13 mouse cellular contexts compared by ENCODE assay signal in the genomic region with DNA sequence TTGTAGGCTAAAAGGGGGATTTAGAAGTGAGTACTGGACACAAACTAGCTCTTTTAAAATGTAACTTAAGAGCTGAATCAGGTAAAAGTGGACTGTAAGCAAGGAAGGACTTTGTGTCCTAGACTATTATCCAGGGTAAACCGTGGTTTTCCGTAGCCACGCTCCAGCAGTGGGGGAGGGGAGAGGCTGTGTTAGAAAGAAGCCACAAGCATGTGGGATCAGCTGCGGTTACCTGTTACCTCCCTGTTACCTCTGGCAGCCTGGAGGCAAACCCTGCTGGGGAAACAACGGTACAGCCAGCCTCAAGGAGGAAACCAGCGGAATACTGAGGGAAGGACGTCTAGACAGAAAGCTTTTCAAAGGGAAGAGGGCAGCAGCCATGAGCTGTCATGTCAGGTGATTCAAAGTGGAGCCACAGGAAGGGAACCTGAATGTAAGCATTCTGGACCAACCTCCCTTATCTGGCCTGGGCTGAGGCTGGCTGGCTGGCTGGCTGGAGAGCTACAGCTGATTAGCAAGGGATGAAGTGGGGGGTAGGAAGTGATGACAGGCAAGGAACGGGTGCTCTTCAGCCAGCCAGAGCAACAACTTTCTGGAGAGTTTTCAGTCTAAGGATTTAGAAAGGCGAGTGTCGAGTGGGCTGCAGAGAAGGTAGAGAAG. TPM values are rescaled to one million over a fixed set of nuclear protein-coding genes. Genes with fewer than 3 reads are reported as not detected.
DNase-seq lines count a peak whose midpoint lies in the region; ATAC-seq and TF ChIP-seq lines count a peak whose summit lies in the region.
"Had no signal": no experiment of that assay in that cellular context is flagged by ENCODE, and none has a peak within 500 bp of the region (broad histone marks: within the 10 kb centered on the region; RNA-seq: fewer than 3 reads in every experiment).

No protein-coding gene starts in this region.

- H3K9me3 ChIP-seq in limb, embryonic 11.5 days (ENCODE audit: control insufficient read depth, low read length) = no peaks in the 10 kb centered on the region
- 0 out of 2 replicates have a peak, but pooled peaks cover 2% of the 10 kb centered on the region for H3K9me3 ChIP-seq in limb, embryonic 10.5 days (replicated peaks)
- no peaks in the 10 kb centered on the region for H3K9me3 ChIP-seq in heart, embryonic 15.5 days (replicated peaks)
- no peaks in the 10 kb centered on the region for H3K9me3 ChIP-seq in kidney, embryonic 15.5 days (replicated peaks)
- H3K9me3 ChIP-seq in hindbrain, postnatal 0 days (ENCODE audit: low read length) = no peaks in the 10 kb centered on the region
- H3K9me3 ChIP-seq: embryonic facial prominence, embryonic 15.5 days; intestine, embryonic 15.5 days had no signal

- H3K36me3 ChIP-seq in limb, embryonic 11.5 days (ENCODE audit: control insufficient read depth, insufficient read depth, low read length) = no peaks in the 10 kb centered on the region
- 0 out of 2 replicates have a peak, but pooled peaks cover 3% of the 10 kb centered on the region for H3K36me3 ChIP-seq in limb, embryonic 10.5 days
- no peaks in the 10 kb centered on the region for H3K36me3 ChIP-seq in heart, embryonic 15.5 days
- no peaks in the 10 kb centered on the region for H3K36me3 ChIP-seq in kidney, embryonic 15.5 days
- no peaks in the 10 kb centered on the region for H3K36me3 ChIP-seq in hindbrain, postnatal 0 days (ENCODE audit: insufficient read depth, low read length)
- H3K36me3 ChIP-seq: embryonic facial prominence, embryonic 15.5 days; intestine, embryonic 15.5 days had no signal

- H3K9ac ChIP-seq in limb, embryonic 11.5 days (ENCODE audit: low read length) = no peak overlapping the region
- H3K9ac ChIP-seq in heart, embryonic 15.5 days = no peak overlapping the region
- H3K9ac ChIP-seq in kidney, embryonic 15.5 days = no peak overlapping the region
- H3K9ac ChIP-seq in hindbrain, postnatal 0 days (replicated peaks; ENCODE audit: low read length) = no peak overlapping the region
- H3K9ac ChIP-seq: embryonic facial prominence, embryonic 15.5 days; forebrain, postnatal 0 days; intestine, embryonic 15.5 days had no signal

- H3K4me1 ChIP-seq in limb, embryonic 11.5 days (ENCODE audit: control insufficient read depth, insufficient read depth, low read length) = no peaks in the 10 kb centered on the region
- peaks cover 7% of the 10 kb centered on the region; the same call in 1 of the 2 replicates for H3K4me1 ChIP-seq in limb, embryonic 10.5 days
- peaks cover 8% of the 10 kb centered on the region for H3K4me1 ChIP-seq in heart, embryonic 15.5 days (replicated peaks)
- H3K4me1 ChIP-seq in kidney, embryonic 15.5 days = no peaks in the 10 kb centered on the region
- H3K4me1 ChIP-seq in hindbrain, postnatal 0 days (ENCODE audit: insufficient read depth, low read length) = no peaks in the 10 kb centered on the region
- H3K4me1 ChIP-seq: intestine, embryonic 15.5 days had no signal

- no peak overlapping the region for H3K27ac ChIP-seq in limb, embryonic 11.5 days (replicated peaks; ENCODE audit: low read depth, low read length)
- H3K27ac ChIP-seq in limb, embryonic 10.5 days = no peak overlapping the region
- H3K27ac ChIP-seq in heart, embryonic 15.5 days = 0 out of 2 replicates have a peak overlapping the region, but pooled peaks have one; percentile 7
- H3K27ac ChIP-seq in kidney, embryonic 15.5 days = no peak overlapping the region
- H3K27ac ChIP-seq in hindbrain, postnatal 0 days = no peak overlapping the region
- H3K27ac ChIP-seq: embryonic facial prominence, embryonic 15.5 days; intestine, embryonic 15.5 days had no signal

- H3K4me3 ChIP-seq in limb, embryonic 11.5 days (ENCODE audit: low read depth, low read length) = no peak overlapping the region
- no peak overlapping the region for H3K4me3 ChIP-seq in limb, embryonic 10.5 days
- peak overlapping the region; percentile 1; the same call in 1 of the 2 replicates for H3K4me3 ChIP-seq in heart, embryonic 15.5 days
- no peak overlapping the region for H3K4me3 ChIP-seq in kidney, embryonic 15.5 days (replicated peaks)
- no peak overlapping the region for H3K4me3 ChIP-seq in hindbrain, postnatal 0 days (ENCODE audit: low read length)
- H3K4me3 ChIP-seq: embryonic facial prominence, embryonic 15.5 days; intestine, embryonic 15.5 days had no signal

- no peak for DNase-seq in limb, embryonic 11.5 days (ENCODE audit: low spot score)
- DNase-seq in limb, embryonic 10.5 days (ENCODE audit: low spot score) = no peak
- DNase-seq in lung, postnatal 10 days = peak; percentile 15
- no peak for DNase-seq in retina, embryonic 14.5 days (ENCODE audit: low spot score)
- DNase-seq in hindbrain, postnatal 0 days (ENCODE audit: low spot score) = no peak
- DNase-seq: adrenal gland, postnatal 36 days; cerebellum, adult 18-20 months; forebrain, postnatal 0 days had no signal

- TF ChIP-seq CTCF in hindbrain, postnatal 0 days (IDR thresholded peaks at IDR 0.05; ENCODE audit: low read depth) = no peak

- 44% methylated on average over 10 of the region's 10 CpGs for WGBS in limb, embryonic 11.5 days
- WGBS in limb, embryonic 10.5 days = 45% methylated on average over 10 of the region's 10 CpGs
- 15% methylated on average over 10 of the region's 10 CpGs for WGBS in heart, embryonic 15.5 days
- 65% methylated on average over 10 of the region's 10 CpGs for WGBS in kidney, embryonic 15.5 days
- 53% methylated on average over 10 of the region's 10 CpGs for WGBS in hindbrain, postnatal 0 days

- peak; percentile 26; the same call in 1 of the 2 replicates for ATAC-seq in limb, embryonic 11.5 days (ENCODE audit: insufficient number of reproducible peaks, low FRiP score, low TSS enrichment, low read depth)
- peak; percentile 69; the same call in 1 of the 2 replicates for ATAC-seq in heart, embryonic 15.5 days (replicated peaks; ENCODE audit: insufficient number of reproducible peaks, insufficient read depth, low FRiP score, low read depth)
- 0 out of 2 replicates have a peak, but pooled peaks have one; percentile 26 for ATAC-seq in kidney, embryonic 15.5 days (replicated peaks; ENCODE audit: low FRiP score)
- no peak for ATAC-seq in hindbrain, postnatal 0 days
- ATAC-seq: forebrain, postnatal 0 days; intestine, embryonic 15.5 days had no signal

- H3K27me3 ChIP-seq in limb, embryonic 11.5 days (ENCODE audit: control insufficient read depth, insufficient read depth, low read length) = no peaks in the 10 kb centered on the region
- no peaks in the 10 kb centered on the region for H3K27me3 ChIP-seq in limb, embryonic 10.5 days (ENCODE audit: low read depth, poor library complexity, severe bottlenecking)
- H3K27me3 ChIP-seq in heart, embryonic 15.5 days = no peaks in the 10 kb centered on the region
- no peaks in the 10 kb centered on the region for H3K27me3 ChIP-seq in kidney, embryonic 15.5 days
- H3K27me3 ChIP-seq in hindbrain, postnatal 0 days (ENCODE audit: insufficient read depth, low read length) = no peaks in the 10 kb centered on the region
- H3K27me3 ChIP-seq: CH12.LX; embryonic facial prominence, embryonic 15.5 days; intestine, embryonic 15.5 days had no signal

- no peak overlapping the region for H3K4me2 ChIP-seq in limb, embryonic 11.5 days (ENCODE audit: low read depth, severe bottlenecking)
- peak overlapping the region; percentile 39 for H3K4me2 ChIP-seq in heart, embryonic 15.5 days
- H3K4me2 ChIP-seq in kidney, embryonic 15.5 days = no peak overlapping the region
- H3K4me2 ChIP-seq in hindbrain, postnatal 0 days (ENCODE audit: low read depth, low read length) = no peak overlapping the region
- H3K4me2 ChIP-seq: embryonic facial prominence, embryonic 15.5 days; intestine, embryonic 15.5 days had no signal

RNA-seq across cellular contexts. Expression of gene B3galnt1, which starts 10.5 kb away (rescaled TPM):
- polyA plus RNA-seq in limb, embryonic 11.5 days (2014; fragmentation: Nextera tagmentation; extraction: Ambion mirVana) = 27.4 and 28.1 TPM in 2 replicates
- 17.7 and 23.0 TPM in 2 replicates for polyA plus RNA-seq in limb, embryonic 10.5 days (2016; fragmentation: Nextera tagmentation; extraction: Ambion mirVana)
- 16.9 and 20.6 TPM in 2 replicates for polyA plus RNA-seq in heart, embryonic 15.5 days (2015; fragmentation: Nextera tagmentation; extraction: Ambion mirVana)
- 32.6 and 34.0 TPM in 2 replicates for polyA plus RNA-seq in kidney, embryonic 15.5 days (2015; fragmentation: Nextera tagmentation; extraction: Ambion mirVana)
- total RNA-seq in hindbrain, postnatal 0 days (2014; rRNA removed) = 67.0 and 73.5 TPM in 2 replicates
- 90.6 and 91.2 TPM in 2 replicates for polyA plus RNA-seq in hindbrain, postnatal 0 days (2015; fragmentation: Nextera tagmentation; extraction: Ambion mirVana)
